Mouse (Mus musculus) heart, postnatal 0 days (tissue): ENCODE results near the gene Eml4. TPM values are rescaled to one million over a fixed set of nuclear protein-coding genes. Genes with fewer than 3 reads are reported as not detected.

Source experiments
- ATAC-seq: fragments of 200-750 bp; cut with Nextera tagmentation; 2 replicates; pipeline ENCODE4 v1.8.0; 2017; ENCODE audit warnings: low read depth, moderate number of reproducible peaks, moderate library complexity; ENCODE audit not compliant: insufficient read depth
- DNase-seq: peaks from one replicate; pipeline ENCODE4 v3.0.0-alpha.2; 2016; ENCODE audit warnings: low spot score
- H3K27ac ChIP-seq: fragments of 300-500 bp; sonication (generic); 2 replicates; pipeline ENCODE4 v1.5.1; 2014; ENCODE audit warnings: low read depth, mild to moderate bottlenecking
- H3K27me3 ChIP-seq: fragments of 300-500 bp; sonication (generic); 2 replicates; pipeline ENCODE4 v1.6.1; 2014; ENCODE audit warnings: low read length, mixed read lengths; ENCODE audit not compliant: control insufficient read depth, insufficient read depth
- H3K36me3 ChIP-seq: fragments of 300-500 bp; sonication (generic); replicated peaks from 2 replicates; pipeline ENCODE4 v1.6.1; 2014; ENCODE audit warnings: low read length, mixed read lengths; ENCODE audit not compliant: control insufficient read depth, insufficient read depth
- H3K4me1 ChIP-seq: fragments of 300-500 bp; sonication (generic); 2 replicates; pipeline ENCODE4 v1.6.1; 2014; ENCODE audit warnings: antibody characterized with exemption; ENCODE audit not compliant: control insufficient read depth, insufficient read depth
- H3K4me2 ChIP-seq: fragments of 300-500 bp; sonication (generic); 2 replicates; pipeline ENCODE4 v1.6.1; 2014; ENCODE audit warnings: low read depth, mild to moderate bottlenecking, low read length, moderate library complexity
- H3K4me3 ChIP-seq: fragments of 300-500 bp; sonication (generic); 2 replicates; pipeline ENCODE4 v1.5.1; 2014; ENCODE audit warnings: low read depth, low read length
- H3K9ac ChIP-seq: fragments of 300-500 bp; sonication (generic); replicated peaks from 2 replicates; pipeline ENCODE4 v1.6.1; 2014; ENCODE audit warnings: low read depth, low read length, mixed read lengths
- H3K9me3 ChIP-seq: fragments of 300-500 bp; sonication (generic); replicated peaks from 2 replicates; pipeline ENCODE4 v1.6.1; 2016; ENCODE audit warnings: low read length; ENCODE audit not compliant: control insufficient read depth
- CTCF ChIP-seq: IDR thresholded peaks from 2 replicates; pipeline ENCODE4 v1.5.1; 2016; ENCODE audit warnings: antibody characterized with exemption, control low read depth, low read depth
- EP300 ChIP-seq: IDR thresholded peaks from 2 replicates; pipeline ENCODE4 v1.6.1; 2016; ENCODE audit warnings: antibody characterized with exemption, low read depth
- WGBS: fragments of 180-500 bp; shearing (Covaris S2); extraction: QIAGEN DNeasy Blood & Tissue Kit; methylation state at CpG from one replicate; pipeline ENCODE4 v1.1.7; 2014; 5-methylcytosine and 5-hydroxymethylcytosine counted together
- polyA plus RNA-seq: library from polyadenylated mRNA; unstranded; fragments of >200 nt; fragmentation: Nextera tagmentation; extraction: Ambion mirVana; gene quantifications from 2 replicates; pipeline ENCODE4 v1.2.1, GENCODE M21; 2015
- total RNA-seq: library from RNA; depleted of rRNA; stranded (reverse); fragments of >200 nt; gene quantifications from 2 replicates; pipeline ENCODE4 v1.2.3, GENCODE M21; 2014; ENCODE audit warnings: low replicate concordance

Eml4 gene
- total and polyA plus RNA-seq, 2 experiments from 2014 or later: 5.0 to 15.6 TPM

DNA sequence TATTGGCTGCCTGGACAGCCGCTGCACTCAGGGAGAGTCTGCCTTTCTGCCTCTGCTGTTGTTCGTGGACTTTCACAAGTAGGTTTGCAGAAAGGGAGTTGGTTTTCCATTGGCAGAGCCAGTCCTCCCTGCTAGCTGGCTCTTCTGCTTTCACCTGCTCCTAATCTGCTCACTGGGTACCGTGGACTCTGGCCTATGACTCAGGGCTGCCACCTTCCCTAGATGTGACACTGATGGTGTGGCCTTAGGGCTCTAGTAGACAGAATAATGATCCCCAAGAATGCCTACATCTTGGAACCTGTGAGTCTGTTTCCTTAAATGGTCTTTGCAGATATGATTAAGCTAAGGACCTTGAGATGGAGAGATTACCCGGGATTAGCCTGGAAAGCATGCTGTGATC lies 42.3 kb upstream of the Eml4 start:
- no peaks in the 10 kb centered on the region for H3K27me3 ChIP-seq
- TF ChIP-seq CTCF: no peak
- TF ChIP-seq EP300: no peak
- H3K4me1 ChIP-seq: peaks cover 7% of the 10 kb centered on the region
- WGBS: 66% methylated on average over 4 of the region's 4 CpGs
- no peak overlapping the region for H3K27ac ChIP-seq
- H3K4me2 ChIP-seq: no peak overlapping the region
- no peak overlapping the region for H3K4me3 ChIP-seq
- ATAC-seq (no peak), DNase-seq (no peak)
- H3K9me3 ChIP-seq: no peaks in the 10 kb centered on the region
- H3K36me3 ChIP-seq: no peaks in the 10 kb centered on the region
- H3K9ac ChIP-seq: no peak overlapping the region

DNA sequence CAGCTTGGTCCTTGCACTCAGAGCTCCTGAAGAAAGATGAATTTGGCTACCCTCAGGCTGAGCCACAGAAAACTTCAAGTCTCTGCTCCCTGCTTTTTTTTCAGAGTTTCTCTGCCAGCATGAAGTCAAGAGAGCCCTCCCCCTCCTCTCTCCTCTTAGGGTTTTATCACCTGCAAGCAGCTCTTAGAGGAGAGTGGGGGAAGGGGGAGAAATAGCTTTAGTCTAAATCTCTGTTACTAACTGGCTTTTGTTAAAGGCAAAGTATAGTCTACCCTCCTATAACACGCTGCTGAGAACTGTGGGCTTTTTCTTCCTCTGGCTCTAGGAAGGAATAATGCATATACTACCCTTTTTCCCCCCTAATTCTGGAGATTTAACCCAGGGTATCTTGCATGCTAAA lies 41.5 kb upstream of the Eml4 start:
- no peak for ATAC-seq
- 43% methylated on average over 1 of the region's 1 CpGs for WGBS
- no peak overlapping the region for H3K9ac ChIP-seq

DNA sequence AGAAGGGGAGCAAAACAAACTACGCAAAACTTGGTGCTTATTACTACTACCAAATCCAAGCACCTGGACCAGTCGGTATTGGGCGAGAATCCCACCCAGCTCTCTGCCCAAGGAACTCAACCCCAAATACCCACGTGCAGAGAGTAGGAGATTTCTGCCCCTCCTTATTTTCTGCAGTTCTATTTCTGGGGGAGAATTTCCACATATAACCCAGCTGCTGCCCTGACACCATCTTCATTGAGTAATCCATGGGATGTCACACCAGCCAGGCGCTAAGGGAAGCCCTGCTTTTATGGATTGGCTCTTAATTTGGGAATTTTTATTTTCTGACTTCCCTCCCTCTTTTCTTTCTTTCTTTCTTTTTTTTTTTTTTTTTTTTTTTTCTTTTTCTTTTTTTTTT lies 38.9 kb upstream of the Eml4 start:
- Histone ChIP-seq H3K4me2 (no peak overlapping the region), H3K4me1 (peaks cover 7% of the 10 kb centered on the region), H3K9me3 (no peaks in the 10 kb centered on the region), H3K27ac (peak overlapping the region; percentile 46), H3K27me3 (no peaks in the 10 kb centered on the region), H3K36me3 (no peaks in the 10 kb centered on the region), H3K9ac (no peak overlapping the region), H3K4me3 (no peak overlapping the region)
- TF ChIP-seq EP300: no peak
- TF ChIP-seq CTCF: no peak
- DNase-seq (no peak), ATAC-seq (no peak)
- 70% methylated on average over 5 of the region's 5 CpGs for whole genome bisulfite sequencing

More for the DNA sequence above, 41.5 kb upstream of the Eml4 start:
- TF ChIP-seq EP300 (no peak), CTCF (no peak)
- DNase-seq: no peak
- Histone ChIP-seq H3K4me2 (no peak overlapping the region), H3K27me3 (no peaks in the 10 kb centered on the region), H3K4me1 (peaks cover 7% of the 10 kb centered on the region), H3K36me3 (no peaks in the 10 kb centered on the region), H3K27ac (no peak overlapping the region), H3K9me3 (no peaks in the 10 kb centered on the region), H3K4me3 (no peak overlapping the region)

DNA sequence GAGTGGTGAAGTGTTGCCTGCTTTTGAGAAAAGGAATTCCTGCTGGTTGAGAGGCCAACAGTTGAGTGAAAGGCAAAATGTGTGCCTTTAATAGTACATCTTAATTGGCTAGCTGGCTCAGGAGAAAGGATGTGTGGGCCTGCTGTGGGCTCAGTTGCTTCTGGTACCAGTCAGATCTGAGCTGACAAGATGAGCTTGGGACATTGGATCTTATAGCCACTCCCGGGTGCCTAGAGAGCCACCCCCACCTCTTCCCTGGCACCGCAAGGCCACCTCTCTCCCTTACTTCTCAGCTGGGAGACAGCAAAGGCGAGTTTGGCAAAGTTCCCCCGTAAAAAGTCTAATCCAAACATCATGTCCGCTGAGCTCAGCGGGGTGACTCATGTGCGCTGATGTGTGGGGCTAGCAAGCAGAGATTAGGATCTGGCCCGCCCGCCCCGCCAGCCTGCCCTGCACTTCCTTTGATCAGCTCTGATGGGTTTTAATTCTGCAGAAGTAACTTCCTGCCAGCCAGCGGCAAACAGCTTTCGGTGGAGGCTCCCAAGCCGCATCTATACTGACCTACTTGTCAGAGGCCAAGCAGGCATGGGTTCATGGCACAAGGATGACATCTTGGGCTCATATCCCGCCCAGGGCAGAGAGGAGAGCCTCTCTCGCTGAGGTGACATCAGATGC lies 38.4 kb upstream of the Eml4 start:
- Histone ChIP-seq H3K27ac (peak overlapping the region; percentile 39), H3K9ac (no peak overlapping the region), H3K4me3 (peak overlapping the region; percentile 15; the same call in 1 of the 2 replicates), H3K27me3 (no peaks in the 10 kb centered on the region), H3K9me3 (no peaks in the 10 kb centered on the region), H3K4me2 (peak overlapping the region; percentile 48), H3K4me1 (peaks cover 7% of the 10 kb centered on the region), H3K36me3 (no peaks in the 10 kb centered on the region)
- ATAC-seq (peak; percentile 61; the same call in 1 of the 2 replicates), DNase-seq (no peak)
- TF ChIP-seq EP300 (no peak), CTCF (no peak)
- 15% methylated on average over 15 of the region's 15 CpGs for WGBS

DNA sequence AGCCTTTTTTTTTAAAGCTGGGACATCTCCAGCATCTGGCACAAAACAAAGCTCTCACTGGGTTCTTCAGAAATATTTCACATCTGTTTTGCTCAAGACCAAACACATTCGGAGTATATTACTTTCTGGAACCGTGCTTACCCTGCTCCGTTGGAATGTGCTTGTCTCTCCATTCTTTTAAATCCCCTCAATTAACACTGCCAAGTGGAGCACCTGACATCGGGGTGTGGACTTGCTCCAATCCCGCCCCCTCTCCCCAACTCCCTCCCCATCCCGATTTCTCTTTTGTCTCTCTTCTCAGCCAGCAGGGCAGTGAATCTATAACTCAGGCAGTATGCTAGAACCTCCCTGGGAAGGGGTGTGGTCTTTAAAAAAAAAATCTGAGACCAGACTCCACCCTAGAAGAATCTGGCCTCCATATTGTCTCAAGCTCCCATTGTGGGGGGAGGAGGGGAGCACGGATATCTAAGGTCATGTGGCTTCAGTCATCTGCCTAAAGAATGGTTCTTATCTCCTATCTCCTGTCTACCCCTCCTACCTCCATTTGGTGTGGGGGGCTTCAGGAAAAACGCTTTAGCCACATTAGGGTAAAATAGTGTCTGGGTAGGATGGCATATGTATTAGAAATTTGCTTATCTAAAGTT lies 37.6 kb upstream of the Eml4 start:
- Histone ChIP-seq H3K4me1 (peaks cover 7% of the 10 kb centered on the region), H3K4me2 (no peak overlapping the region)

More for the DNA sequence above, 37.6 kb upstream of the Eml4 start:
- H3K4me3 ChIP-seq: no peak overlapping the region
- H3K27ac ChIP-seq: no peak overlapping the region
- TF ChIP-seq EP300 (no peak), CTCF (no peak)
- 35% methylated on average over 8 of the region's 8 CpGs for WGBS
- no peaks in the 10 kb centered on the region for H3K27me3 ChIP-seq
- no peak for ATAC-seq
- no peak overlapping the region for H3K9ac ChIP-seq
- no peak for DNase-seq
- no peaks in the 10 kb centered on the region for H3K9me3 ChIP-seq
- no peaks in the 10 kb centered on the region for H3K36me3 ChIP-seq
